Mouse (Mus musculus) megakaryocyte, adult 5-6 weeks (primary cell): ENCODE results near the gene Tsen54. TPM values are rescaled to one million over a fixed set of nuclear protein-coding genes. Genes with fewer than 3 reads are reported as not detected.

Source experiments
- ATAC-seq: 2 replicates; pipeline ENCODE4 v1.8.0; 2016; ENCODE audit warnings: mild to moderate bottlenecking, inconsistent platforms; ENCODE audit not compliant: poor library complexity, severe bottlenecking
- total RNA-seq, 2 experiments: library from RNA; stranded (forward) in 1 of 2; stranded (reverse) in 1 of 2; fragments of 153-499, 151-499 nt in 1 of 2; fragments of 221-1000, 200-1000 nt in 1 of 2; gene quantifications; 2 replicates each; pipeline versions ENCODE4 v1.2.3 to v1.2.4; 2015 to 2017

Tsen54 gene
- total RNA-seq, 2 experiments from 2014 or later: 2.6 to 7.0 TPM

GRCm38 (mm10) chr11:115858354-115858753, 43.8 kb downstream of the Tsen54 start, which contains the start of gene Myo15b:
Myo15b (plus strand) TSS chr11:115858406.
- no peak for ATAC-seq

GRCm38 (mm10) chr11:115859143-115859945, 44.8 kb downstream of the Tsen54 start:
- peak; percentile 87 for ATAC-seq

- no peak for ATAC-seq
Observed at GRCm38 (mm10) chr11:115863895-115864294, 49.4 kb downstream of the Tsen54 start.

- peak; percentile 45 for ATAC-seq
Observed at GRCm38 (mm10) chr11:115869393-115869792, 54.9 kb downstream of the Tsen54 start.

GRCm38 (mm10) chr11:115872437-115872836, 57.9 kb downstream of the Tsen54 start:
- ATAC-seq: no peak

Other genes with a start within 250 kb of the Tsen54 start
- 29.0 and 30.2 TPM in 2 replicates for gene Mrps7, start 210.8 kb upstream of the Tsen54 start, total RNA-seq (2015)
- gene Mrps7, start 210.8 kb upstream of the Tsen54 start, total RNA-seq (2017): 11.7 and 29.8 TPM in 2 replicates
- 30.8 and 34.0 TPM in 2 replicates for gene Gga3, start 210.7 kb upstream of the Tsen54 start, total RNA-seq (2015)
- gene Gga3, start 210.7 kb upstream of the Tsen54 start, total RNA-seq (2017): 24.0 and 34.2 TPM in 2 replicates
- gene Mif4gd, start 201.8 kb upstream of the Tsen54 start, total RNA-seq (2015): 23.6 and 28.0 TPM in 2 replicates
- 20.2 and 24.4 TPM in 2 replicates for gene Mif4gd, start 201.8 kb upstream of the Tsen54 start, total RNA-seq (2017)
- 5.7 and 8.0 TPM in 2 replicates for gene Slc25a19, start 186.4 kb upstream of the Tsen54 start, total RNA-seq (2015)
- gene Slc25a19, start 186.4 kb upstream of the Tsen54 start, total RNA-seq (2017): 13.7 and 25.5 TPM in 2 replicates
- gene Grb2, start 106.1 kb upstream of the Tsen54 start, total RNA-seq (2015): 109 TPM in 2 replicates
- 68.7 and 124 TPM in 2 replicates for gene Grb2, start 106.1 kb upstream of the Tsen54 start, total RNA-seq (2017)
- gene Tmem94, start 49.3 kb upstream of the Tsen54 start, total RNA-seq (2015): 16.1 and 17.1 TPM in 2 replicates
- gene Tmem94, start 49.3 kb upstream of the Tsen54 start, total RNA-seq (2017): 15.9 and 18.8 TPM in 2 replicates
- gene Caskin2, start 1.1 kb upstream of the Tsen54 start, total RNA-seq (2015): 1.6 and 2.5 TPM in 2 replicates
- gene Caskin2, start 1.1 kb upstream of the Tsen54 start, total RNA-seq (2017): 1.7 and 3.0 TPM in 2 replicates
- gene Llgl2, start 9.3 kb downstream of the Tsen54 start, total RNA-seq (2015): 3.4 and 5.0 TPM in 2 replicates
- gene Llgl2, start 9.3 kb downstream of the Tsen54 start, total RNA-seq (2017): 5.2 and 6.0 TPM in 2 replicates
- 0.51 TPM in 1 of 2 replicates, not detected in the other for gene Myo15b, start 43.7 kb downstream of the Tsen54 start, total RNA-seq (2015)
- 0.04 and 0.33 TPM in 2 replicates for gene Myo15b, start 43.7 kb downstream of the Tsen54 start, total RNA-seq (2017)
- gene Smim5, start 85.2 kb downstream of the Tsen54 start, total RNA-seq (2015): 37.5 and 48.1 TPM in 2 replicates
- gene Smim5, start 85.2 kb downstream of the Tsen54 start, total RNA-seq (2017): 40.4 and 42.5 TPM in 2 replicates
- gene Smim6, start 97.3 kb downstream of the Tsen54 start, total RNA-seq (2015): 2.7 and 4.9 TPM in 2 replicates
- 0.73 TPM in 1 of 2 replicates, not detected in the other for gene Smim6, start 97.3 kb downstream of the Tsen54 start, total RNA-seq (2017)
- gene Sap30bp, start 118.6 kb downstream of the Tsen54 start, total RNA-seq (2015): 18.6 and 22.6 TPM in 2 replicates
- 158 and 190 TPM in 2 replicates for gene Sap30bp, start 118.6 kb downstream of the Tsen54 start, total RNA-seq (2017)
- gene Recql5, start 118.8 kb downstream of the Tsen54 start, total RNA-seq (2015): 13.2 and 19.9 TPM in 2 replicates
- gene Recql5, start 118.8 kb downstream of the Tsen54 start, total RNA-seq (2017): 19.9 and 22.5 TPM in 2 replicates
- gene Itgb4, start 160.0 kb downstream of the Tsen54 start, total RNA-seq (2015): 0.09 TPM in 1 of 2 replicates, not detected in the other
- gene Itgb4, start 160.0 kb downstream of the Tsen54 start, total RNA-seq (2017): not detected in 2 replicates
- gene Galk1, start 198.0 kb downstream of the Tsen54 start, total RNA-seq (2015): 4.6 and 5.0 TPM in 2 replicates
- gene Galk1, start 198.0 kb downstream of the Tsen54 start, total RNA-seq (2017): 10.4 and 10.8 TPM in 2 replicates
- 756 and 808 TPM in 2 replicates for gene H3f3b, start 213.2 kb downstream of the Tsen54 start, total RNA-seq (2015)
- gene H3f3b, start 213.2 kb downstream of the Tsen54 start, total RNA-seq (2017): 735 and 795 TPM in 2 replicates
- gene Unk, start 215.6 kb downstream of the Tsen54 start, total RNA-seq (2015): 10.1 and 10.5 TPM in 2 replicates
- 7.8 and 8.3 TPM in 2 replicates for gene Unk, start 215.6 kb downstream of the Tsen54 start, total RNA-seq (2017)